Mouse (Mus musculus) heart, embryonic 10.5 days (tissue): ENCODE results near the gene Tnp1. TPM values are rescaled to one million over a fixed set of nuclear protein-coding genes. Genes with fewer than 3 reads are reported as not detected.
A peak's percentile ranks its signal among the peaks of the same experiment; 100 is the strongest.

Source experiments
- DNase-seq: peaks from one replicate; pipeline ENCODE4 v3.0.0-alpha.2; 2017; ENCODE audit warnings: low spot score
- H3K27ac ChIP-seq: fragments of 300-500 bp; sonication (generic); 2 replicates; pipeline ENCODE4 v1.5.1; 2016; ENCODE audit warnings: mild to moderate bottlenecking
- H3K27me3 ChIP-seq: fragments of 300-500 bp; sonication (generic); 2 replicates; pipeline ENCODE4 v1.6.1; 2016; ENCODE audit warnings: mild to moderate bottlenecking; ENCODE audit not compliant: poor library complexity, insufficient read depth, severe bottlenecking
- H3K36me3 ChIP-seq: fragments of 300-500 bp; sonication (generic); 2 replicates; pipeline ENCODE4 v1.6.1; 2016; ENCODE audit warnings: mild to moderate bottlenecking, moderate library complexity
- H3K4me1 ChIP-seq: fragments of 300-500 bp; sonication (generic); 2 replicates; pipeline ENCODE4 v1.6.1; 2016; ENCODE audit warnings: mild to moderate bottlenecking
- H3K4me3 ChIP-seq: fragments of 300-500 bp; sonication (generic); 2 replicates; pipeline ENCODE4 v1.5.1; 2016; ENCODE audit warnings: mild to moderate bottlenecking, moderate library complexity
- H3K9me3 ChIP-seq: fragments of 300-500 bp; sonication (generic); 2 replicates; pipeline ENCODE4 v1.6.1; 2016; ENCODE audit warnings: mild to moderate bottlenecking, moderate library complexity
- WGBS: fragments of 180-500 bp; shearing (Covaris S2); methylation state at CpG from one replicate; pipeline ENCODE4 v1.1.7; 2016; 5-methylcytosine and 5-hydroxymethylcytosine counted together
- polyA plus RNA-seq: library from polyadenylated mRNA; unstranded; fragments of >200 nt; fragmentation: Nextera tagmentation; extraction: Ambion mirVana; gene quantifications from 2 replicates; pipeline ENCODE4 v1.2.1, GENCODE M21; 2016

Tnp1 gene
- not detected in 2 replicates for polyA plus RNA-seq

DNA sequence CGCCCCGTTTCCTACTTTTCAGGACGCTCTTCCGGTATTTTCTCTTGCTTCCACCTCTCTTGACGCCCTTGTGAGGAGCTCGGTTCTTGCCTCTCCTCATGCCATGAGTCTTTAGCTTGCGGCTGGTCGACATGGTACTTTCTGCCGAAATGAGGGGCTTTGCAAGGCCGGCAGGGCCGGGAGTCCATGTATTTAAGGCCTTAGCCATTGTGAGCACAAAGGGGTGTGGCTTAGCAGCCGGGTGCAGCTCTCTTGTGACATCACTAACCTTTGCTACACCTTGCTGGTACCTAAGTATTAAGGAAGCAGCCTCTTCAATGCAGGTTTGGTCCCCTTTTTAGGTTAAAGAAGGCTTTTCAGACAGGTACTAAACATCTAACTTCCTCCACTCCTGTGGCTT is at the start of gene Tnp1:
Gene Tnp1 (minus strand): TSS at position 179 of the 400 bp plus-strand sequence.
- 89% methylated on average over 12 of the region's 12 CpGs for WGBS
- Histone ChIP-seq H3K27ac (no peak within 1 kb of the TSS), H3K9me3 (no peaks in the 10 kb centered on the region), H3K27me3 (no peaks in the 10 kb centered on the region), H3K36me3 (no peaks in the 10 kb centered on the region), H3K4me3 (no peak within 1 kb of the TSS), H3K4me1 (no peaks in the 10 kb centered on the region)
- DNase-seq, result no peak

DNA sequence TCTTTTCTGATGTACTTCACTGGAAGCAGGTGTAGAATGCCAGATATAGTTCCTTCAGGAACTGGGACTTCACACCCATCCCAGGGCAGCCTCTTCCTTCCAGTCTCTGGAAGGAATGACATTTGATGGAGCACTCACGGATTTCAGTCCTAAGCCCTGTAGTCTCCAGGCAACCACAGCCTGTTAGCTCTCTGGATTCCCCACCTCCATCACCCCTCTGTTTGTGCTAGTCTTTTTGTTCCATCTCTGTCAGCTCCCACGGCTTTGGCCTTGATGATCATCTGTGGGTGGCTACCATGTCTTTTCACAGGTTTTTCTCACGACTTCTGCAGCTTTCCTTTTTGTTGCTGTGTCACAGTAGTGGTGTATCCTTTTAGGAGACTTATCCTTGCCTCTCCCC is 48.6 kb upstream of the Tnp1 start:
- 66% methylated on average over 3 of the region's 3 CpGs for WGBS
- 0 out of 2 replicates have a peak, but pooled peaks cover 7% of the 10 kb centered on the region for H3K4me1 ChIP-seq
- H3K27me3 ChIP-seq, result no peaks in the 10 kb centered on the region
- H3K4me3 ChIP-seq, result no peak overlapping the region
- no peak overlapping the region for H3K27ac ChIP-seq
- no peaks in the 10 kb centered on the region for H3K9me3 ChIP-seq
- no peaks in the 10 kb centered on the region for H3K36me3 ChIP-seq
- DNase-seq, result no peak

DNA sequence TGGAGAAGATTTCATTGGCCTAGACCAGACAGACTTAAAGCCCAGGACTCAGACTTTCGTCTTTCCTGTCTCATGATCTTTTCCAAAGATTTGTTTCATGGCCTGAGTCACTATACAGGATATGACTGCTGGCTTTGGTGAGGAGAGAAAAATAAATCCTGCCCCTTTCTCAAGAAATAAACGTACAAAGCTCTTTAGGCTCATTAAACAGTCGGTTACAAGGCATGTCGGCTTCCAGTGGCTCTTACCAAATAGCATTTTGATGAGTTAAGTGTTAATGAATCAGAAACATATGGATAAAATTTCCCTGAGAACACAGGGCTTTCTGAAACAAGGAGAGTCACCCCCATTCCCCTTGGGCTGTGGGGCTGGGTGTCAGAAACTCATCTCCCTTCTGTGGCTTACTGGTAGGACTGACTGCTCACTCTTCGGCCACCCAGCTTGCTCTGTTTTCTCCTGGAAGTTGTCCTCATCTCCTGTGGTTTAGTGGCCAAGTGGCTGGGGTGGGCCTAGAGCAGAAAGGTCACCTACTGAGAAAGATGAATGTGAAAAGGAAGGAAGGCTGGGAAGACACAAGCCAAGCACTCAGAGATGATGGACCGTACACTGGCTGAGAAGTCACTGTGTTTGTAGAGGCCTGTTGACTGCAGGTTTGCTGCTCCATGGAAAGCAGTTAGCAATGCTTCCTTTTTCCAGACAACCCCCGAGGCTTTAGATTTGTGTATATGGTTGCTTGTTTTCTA is 46.0 kb upstream of the Tnp1 start:
- WGBS, result 82% methylated on average over 7 of the region's 7 CpGs
- Histone ChIP-seq H3K27ac (no peak overlapping the region), H3K36me3 (no peaks in the 10 kb centered on the region), H3K4me1 (0 out of 2 replicates have a peak, but pooled peaks cover 7% of the 10 kb centered on the region), H3K4me3 (no peak overlapping the region), H3K27me3 (no peaks in the 10 kb centered on the region), H3K9me3 (no peaks in the 10 kb centered on the region)
- DNase-seq, result no peak

DNA sequence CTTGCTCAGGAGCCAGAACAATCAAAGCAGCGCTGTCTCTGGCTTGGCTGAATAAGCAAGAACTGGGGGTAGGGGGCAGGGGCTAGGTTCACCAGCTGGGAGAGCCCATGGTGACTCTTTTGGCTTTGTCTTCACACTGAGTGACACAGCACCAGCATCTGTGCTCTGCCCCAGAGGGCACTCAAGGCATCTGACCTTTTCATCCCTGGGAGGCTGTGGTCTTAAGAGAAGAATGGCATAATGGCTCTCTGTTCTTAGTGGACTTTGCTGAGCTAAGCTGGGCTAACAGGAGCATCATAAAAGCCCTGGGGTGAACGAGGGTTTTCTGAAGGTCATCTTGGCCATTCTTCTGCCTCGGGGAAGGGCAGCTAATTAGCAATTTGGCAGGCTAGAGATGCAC is 44.6 kb upstream of the Tnp1 start:
- 0 out of 2 replicates have a peak, but pooled peaks cover 2% of the 10 kb centered on the region for H3K27me3 ChIP-seq
- no peak for DNase-seq
- no peaks in the 10 kb centered on the region for H3K36me3 ChIP-seq
- no peak overlapping the region for H3K4me3 ChIP-seq
- no peaks in the 10 kb centered on the region for H3K9me3 ChIP-seq
- 60% methylated on average over 3 of the region's 3 CpGs for WGBS
- H3K4me1 ChIP-seq, result peaks cover 8% of the 10 kb centered on the region; the same call in 1 of the 2 replicates
- no peak overlapping the region for H3K27ac ChIP-seq

DNA sequence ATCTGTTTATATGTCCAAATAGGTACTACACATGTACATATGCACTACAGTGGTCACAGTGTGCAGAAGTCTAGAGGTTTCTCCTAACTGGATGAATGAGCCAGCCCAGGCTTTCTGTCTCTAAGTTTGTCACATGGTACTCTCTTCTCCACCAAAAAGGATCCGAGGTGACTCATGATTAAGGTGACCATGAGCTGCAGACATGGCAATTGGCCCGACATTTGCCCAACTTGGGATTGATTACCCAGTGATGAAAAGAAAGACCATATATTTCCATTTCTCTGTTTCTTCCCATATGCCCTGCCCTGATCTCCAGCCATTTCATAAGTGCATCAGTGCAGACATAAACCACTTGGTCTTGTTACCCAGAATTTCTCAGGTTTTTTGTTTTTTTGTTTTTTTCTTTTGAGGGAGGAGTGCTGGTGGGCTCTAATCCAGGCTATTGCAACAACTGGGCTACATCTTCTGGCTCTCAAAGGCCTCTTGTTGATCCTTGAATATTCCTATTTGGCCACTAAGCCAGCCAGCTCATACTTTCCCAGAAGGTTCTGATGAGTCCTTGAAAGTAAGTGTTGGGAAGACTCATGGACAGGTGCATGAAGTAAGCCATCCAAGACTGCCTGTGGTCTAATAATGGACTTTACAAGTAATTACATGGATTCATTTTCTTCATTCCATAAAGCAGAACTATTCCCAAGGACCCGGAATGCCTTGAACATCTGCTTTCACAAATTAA is 40.7 kb upstream of the Tnp1 start:
- H3K4me3 ChIP-seq, result no peak overlapping the region
- peaks cover 15% of the 10 kb centered on the region; the same call in 1 of the 2 replicates for H3K4me1 ChIP-seq
- WGBS, result 82% methylated on average over 3 of the region's 3 CpGs
- H3K27me3 ChIP-seq, result 0 out of 2 replicates have a peak, but pooled peaks cover 5% of the 10 kb centered on the region
- no peak overlapping the region for H3K27ac ChIP-seq
- H3K36me3 ChIP-seq, result no peaks in the 10 kb centered on the region
- no peak for DNase-seq
- H3K9me3 ChIP-seq, result no peaks in the 10 kb centered on the region

DNA sequence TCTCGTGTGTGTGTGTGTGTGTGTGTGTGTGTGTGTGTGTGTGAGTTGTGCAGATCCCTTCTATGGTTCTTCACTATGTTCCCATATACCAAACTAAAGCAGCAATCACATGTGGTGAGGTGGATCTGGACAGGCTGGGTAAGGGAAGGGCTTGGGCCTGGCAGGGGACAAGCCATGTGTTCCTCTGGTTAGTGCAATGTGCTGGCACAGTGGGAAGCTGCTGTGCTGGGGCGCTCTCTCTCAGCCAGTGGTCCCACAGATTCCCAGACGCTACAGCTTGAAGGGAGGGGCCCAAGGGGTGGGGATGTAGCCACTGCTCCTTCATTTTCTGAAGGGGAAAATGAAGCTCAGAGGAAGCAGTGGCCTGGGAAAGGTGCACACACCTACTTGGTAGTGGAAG is 40.1 kb upstream of the Tnp1 start:
- 56% methylated on average over 3 of the region's 3 CpGs for WGBS
- DNase-seq, result no peak

DNA sequence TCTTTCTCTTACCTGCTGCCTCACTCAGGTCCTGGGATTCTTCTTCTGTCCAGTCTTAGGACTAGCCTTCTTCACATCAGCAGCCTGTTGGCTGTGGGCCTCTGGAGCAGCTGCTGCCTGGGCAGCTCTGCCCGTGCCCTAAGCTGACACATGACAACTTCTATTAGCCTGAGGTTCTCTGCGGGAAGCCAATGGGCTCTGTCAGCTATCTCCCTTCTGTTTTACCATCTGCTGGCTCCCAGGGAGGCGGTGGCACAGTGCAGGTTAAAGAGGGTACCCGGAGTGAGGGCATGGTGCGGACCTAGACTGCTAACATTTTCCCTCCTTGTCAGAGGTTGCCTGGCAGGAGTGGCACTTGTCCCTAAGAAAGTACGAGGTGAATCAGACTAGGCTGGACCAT is 39.5 kb upstream of the Tnp1 start:
- no peak for DNase-seq
- WGBS, result 69% methylated on average over 6 of the region's 6 CpGs
- Histone ChIP-seq H3K36me3 (no peaks in the 10 kb centered on the region), H3K4me1 (peaks cover 10% of the 10 kb centered on the region; the same call in 1 of the 2 replicates), H3K27ac (no peak overlapping the region), H3K9me3 (no peaks in the 10 kb centered on the region), H3K27me3 (0 out of 2 replicates have a peak, but pooled peaks cover 5% of the 10 kb centered on the region), H3K4me3 (no peak overlapping the region)

More for the DNA sequence above, 40.1 kb upstream of the Tnp1 start:
- H3K27me3 ChIP-seq, result 0 out of 2 replicates have a peak, but pooled peaks cover 5% of the 10 kb centered on the region
- H3K9me3 ChIP-seq, result no peaks in the 10 kb centered on the region
- H3K27ac ChIP-seq, result no peak overlapping the region
- H3K36me3 ChIP-seq, result no peaks in the 10 kb centered on the region
- peaks cover 15% of the 10 kb centered on the region; the same call in 1 of the 2 replicates for H3K4me1 ChIP-seq
- no peak overlapping the region for H3K4me3 ChIP-seq

DNA sequence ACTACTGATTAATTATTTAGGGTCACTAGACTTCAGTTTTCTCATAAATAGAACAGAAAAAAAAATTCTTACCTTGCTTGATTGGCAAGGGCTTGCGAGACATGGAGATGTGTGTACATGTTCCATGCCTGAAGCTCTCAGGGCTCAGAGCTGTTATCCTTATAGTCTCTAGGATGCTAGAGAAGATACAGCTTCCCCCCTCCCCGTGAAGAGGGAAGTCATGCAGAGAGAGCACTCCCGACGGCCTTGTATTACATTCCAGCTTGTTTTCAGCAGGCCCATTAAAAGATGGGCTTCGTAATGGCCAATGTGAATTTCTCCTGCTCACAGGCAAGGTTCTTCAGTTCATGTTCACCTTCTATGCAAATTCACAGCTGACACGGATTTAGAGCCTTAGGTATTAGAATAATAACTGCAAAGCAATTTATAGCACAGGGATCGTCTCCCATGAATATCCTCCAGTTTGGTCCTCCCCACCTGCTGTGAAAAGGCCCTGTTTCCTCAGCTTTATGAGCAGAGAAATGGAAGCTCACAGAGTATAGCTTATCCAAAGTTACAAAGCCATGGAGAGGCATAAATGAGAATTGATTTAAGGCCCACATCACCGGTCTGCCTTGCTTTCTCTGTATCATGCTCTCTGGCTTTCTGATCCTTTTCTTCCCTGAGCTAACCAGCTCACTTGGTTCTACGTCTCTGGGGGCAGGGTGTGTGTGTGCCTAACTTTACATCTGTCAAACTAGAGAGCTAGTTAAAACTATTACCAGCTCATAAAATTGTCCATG is 38.0 kb upstream of the Tnp1 start:
- H3K27me3 ChIP-seq, result 0 out of 2 replicates have a peak, but pooled peaks cover 5% of the 10 kb centered on the region
- 55% methylated on average over 9 of the region's 9 CpGs for WGBS
- H3K4me3 ChIP-seq, result no peak overlapping the region
- DNase-seq, result no peak
- no peaks in the 10 kb centered on the region for H3K9me3 ChIP-seq
- no peak overlapping the region for H3K27ac ChIP-seq
- no peaks in the 10 kb centered on the region for H3K36me3 ChIP-seq
- peaks cover 8% of the 10 kb centered on the region; the same call in 1 of the 2 replicates for H3K4me1 ChIP-seq

DNA sequence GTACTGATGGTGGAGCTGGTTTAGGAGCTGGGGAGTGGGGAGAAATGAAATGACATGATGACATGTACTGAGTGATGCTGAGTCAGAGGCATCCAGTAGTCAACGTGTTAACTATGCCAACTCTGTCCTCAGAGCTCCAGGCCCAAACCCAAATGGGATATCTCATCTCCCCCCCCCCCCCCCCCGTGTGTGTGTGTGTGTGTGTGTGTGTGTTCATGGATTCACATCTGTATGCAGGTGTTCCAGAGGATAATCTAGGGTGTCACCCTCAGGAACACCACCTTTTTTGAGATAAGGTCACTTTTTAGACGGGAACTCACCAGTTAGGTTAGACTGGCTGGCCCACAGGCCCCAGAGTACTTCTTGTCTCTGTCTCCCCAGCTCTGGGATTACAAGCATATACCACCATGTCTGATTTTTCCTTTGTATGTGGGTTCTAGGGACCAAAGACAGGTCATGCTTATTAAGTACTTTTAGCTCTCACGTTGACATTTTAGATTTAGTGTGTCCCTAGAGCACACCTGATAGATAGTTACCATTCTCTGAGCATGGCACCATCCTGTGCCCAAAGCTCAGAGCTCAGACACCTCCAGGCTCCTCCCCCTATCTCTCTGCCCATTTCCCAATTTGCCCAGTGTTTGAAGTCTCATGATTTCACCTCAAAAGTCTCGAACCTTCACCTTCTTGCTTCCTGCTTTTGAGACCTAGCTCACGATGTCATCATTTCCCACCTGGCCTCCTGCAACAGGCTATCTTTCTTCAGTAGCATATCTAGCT is 31.4 kb upstream of the Tnp1 start:
- Histone ChIP-seq H3K27me3 (no peaks in the 10 kb centered on the region), H3K36me3 (no peaks in the 10 kb centered on the region), H3K4me1 (peaks cover 25% of the 10 kb centered on the region), H3K27ac (peak overlapping the region; percentile 64; the same call in 1 of the 2 replicates), H3K4me3 (no peak overlapping the region), H3K9me3 (no peaks in the 10 kb centered on the region)
- no peak for DNase-seq
- WGBS, result 84% methylated on average over 5 of the region's 6 CpGs

DNA sequence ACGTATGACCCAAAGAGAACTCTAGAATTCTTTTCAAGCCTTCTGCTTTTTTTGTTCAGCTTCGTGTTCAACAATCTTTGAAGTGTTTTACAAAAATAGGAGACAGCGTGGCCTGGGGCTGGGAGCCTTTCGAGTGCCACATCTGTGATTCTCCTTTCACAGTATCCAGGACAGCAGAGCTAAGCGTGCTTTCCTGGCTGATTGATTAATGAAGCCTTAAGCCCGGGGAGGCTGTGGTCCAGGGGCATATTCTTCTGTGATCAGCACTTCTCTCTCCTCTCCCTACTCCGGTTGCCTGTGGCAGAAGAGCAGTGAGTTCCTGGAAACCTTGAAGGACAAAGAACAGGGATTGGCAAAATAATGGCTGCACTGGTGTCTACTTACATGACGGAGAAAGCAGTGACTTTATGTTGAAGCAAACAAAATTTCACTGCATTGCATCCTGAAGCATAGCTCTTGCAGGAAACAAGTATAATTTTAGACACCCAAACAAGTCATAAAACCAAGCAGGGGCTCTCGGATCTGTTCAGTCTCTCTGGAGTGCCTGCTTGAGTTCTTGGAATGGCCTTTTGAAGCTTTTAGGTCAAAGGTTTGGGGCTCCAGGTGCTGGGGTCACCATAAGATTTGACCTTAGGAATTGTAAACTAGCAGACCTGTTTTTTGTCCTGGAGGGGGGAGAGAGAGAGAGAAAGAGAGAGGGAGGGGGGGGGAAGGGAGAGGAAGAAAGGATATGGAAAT is 30.4 kb upstream of the Tnp1 start:
- no peaks in the 10 kb centered on the region for H3K36me3 ChIP-seq
- peak overlapping the region; percentile 64 for H3K27ac ChIP-seq
- H3K4me3 ChIP-seq, result no peak overlapping the region
- no peak for DNase-seq
- 49% methylated on average over 9 of the region's 9 CpGs for WGBS
- H3K4me1 ChIP-seq, result peaks cover 28% of the 10 kb centered on the region
- no peaks in the 10 kb centered on the region for H3K9me3 ChIP-seq
- H3K27me3 ChIP-seq, result no peaks in the 10 kb centered on the region

DNA sequence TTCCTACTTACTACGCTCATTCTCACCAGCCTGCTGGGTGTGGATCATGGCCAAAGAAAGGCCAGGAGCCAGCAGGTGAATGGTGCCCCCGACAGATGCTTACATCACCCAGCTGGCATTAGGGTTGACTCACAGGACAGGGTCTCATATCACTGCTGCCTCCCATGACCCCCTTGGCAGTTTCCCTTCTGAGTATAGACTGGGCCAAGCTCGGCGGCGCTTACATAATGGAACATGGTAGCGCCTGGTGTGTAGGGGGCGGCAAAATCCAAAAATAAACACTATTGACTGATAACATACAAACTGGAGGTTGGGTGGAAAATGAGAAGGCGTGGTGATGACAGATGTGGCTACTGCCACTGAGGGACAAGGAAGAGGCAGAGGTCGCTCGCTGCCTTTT is 28.0 kb upstream of the Tnp1 start:
- peak overlapping the region; percentile 72 for H3K27ac ChIP-seq
- H3K4me1 ChIP-seq, result peaks cover 52% of the 10 kb centered on the region
- no peaks in the 10 kb centered on the region for H3K9me3 ChIP-seq
- H3K36me3 ChIP-seq, result no peaks in the 10 kb centered on the region
- no peak overlapping the region for H3K4me3 ChIP-seq
- H3K27me3 ChIP-seq, result no peaks in the 10 kb centered on the region
- WGBS, result 38% methylated on average over 10 of the region's 10 CpGs
- DNase-seq, result peak; percentile 83
